Mouse (Mus musculus): ENCODE measurements around the gene Dcdc2a.

- TF ChIP-seq POLR2A (IDR thresholded peaks at IDR 0.05; ENCODE audit: insufficient read depth, low read depth, low read length) (no peak), CTCF (IDR thresholded peaks at IDR 0.05) (no peak), EP300 (IDR thresholded peaks at IDR 0.05; ENCODE audit: insufficient read depth, low read depth, low read length) (no peak)
Observed at GRCm38 (mm10) chr13:25195706-25196105, 139.9 kb downstream of the Dcdc2a start.
